Mouse (Mus musculus): ENCODE measurements at regions not wholly inside any gene's neighbourhood (a gene's known extent, or its start where the extent isn't known, plus 50 kb on each side); places are given as distances from the start of the nearest gene placed in this dataset.

- no peak for DNase-seq (ENCODE audit: low read depth)
Observed at GRCm38 (mm10) chr4:81841642-81842494, 399.3 kb upstream of the Mpdz start.

GRCm38 (mm10) chr4:81829972-81830371 lies 387.4 kb upstream of the Mpdz start:
- DNase-seq (ENCODE audit: low read depth): no peak

- no peak for DNase-seq (ENCODE audit: low read depth)
Observed at GRCm38 (mm10) chr4:81827453-81827852, 384.8 kb upstream of the Mpdz start.

GRCm38 (mm10) chr4:81825966-81826365 lies 383.4 kb upstream of the Mpdz start:
- DNase-seq (ENCODE audit: low read depth): no peak

- DNase-seq (ENCODE audit: low read depth): no peak
Observed at GRCm38 (mm10) chr4:81823566-81823965, 381.0 kb upstream of the Mpdz start.

GRCm38 (mm10) chr4:81789274-81789673 lies 346.7 kb upstream of the Mpdz start:
- DNase-seq (ENCODE audit: low read depth): no peak

GRCm38 (mm10) chr4:81788636-81789035 lies 346.0 kb upstream of the Mpdz start:
- no peak for DNase-seq (ENCODE audit: low read depth)

GRCm38 (mm10) chr4:81781971-81782370 lies 339.4 kb upstream of the Mpdz start:
- no peak for DNase-seq (ENCODE audit: low read depth)

GRCm38 (mm10) chr4:81766705-81767104 lies 324.1 kb upstream of the Mpdz start:
- DNase-seq (ENCODE audit: low read depth): no peak

GRCm38 (mm10) chr4:81764026-81764867 lies 321.6 kb upstream of the Mpdz start:
- no peak for DNase-seq (ENCODE audit: low read depth)

- DNase-seq (ENCODE audit: low read depth): no peak
Observed at GRCm38 (mm10) chr4:81763311-81764025, 320.9 kb upstream of the Mpdz start.

GRCm38 (mm10) chr4:81762592-81763229 lies 320.1 kb upstream of the Mpdz start:
- no peak for DNase-seq (ENCODE audit: low read depth)

GRCm38 (mm10) chr4:81757905-81758304 lies 315.3 kb upstream of the Mpdz start:
- no peak for DNase-seq (ENCODE audit: low read depth)

- no peak for DNase-seq (ENCODE audit: low read depth)
Observed at GRCm38 (mm10) chr4:81744629-81745509, 302.3 kb upstream of the Mpdz start.

- DNase-seq (ENCODE audit: low read depth): no peak
Observed at GRCm38 (mm10) chr4:81743978-81744628, 301.5 kb upstream of the Mpdz start.

- no peak for DNase-seq (ENCODE audit: low read depth)
Observed at GRCm38 (mm10) chr4:81742536-81743459, 300.2 kb upstream of the Mpdz start.

- DNase-seq (ENCODE audit: low read depth): no peak
Observed at GRCm38 (mm10) chr4:81734391-81734790, 291.8 kb upstream of the Mpdz start.

- DNase-seq (ENCODE audit: low read depth): no peak
Observed at GRCm38 (mm10) chr4:81730386-81730785, 287.8 kb upstream of the Mpdz start.

GRCm38 (mm10) chr4:81728961-81729360 lies 286.3 kb upstream of the Mpdz start:
- no peak for DNase-seq (ENCODE audit: low read depth)
